Mouse (Mus musculus) testis, adult 2 months (tissue): ENCODE results near the gene Zfr.

ENCODE experiments used
- CTCF ChIP-seq: fragments of 200-500 bp; IDR thresholded peaks from 2 replicates; pipeline ENCODE4 v1.5.1; 2012; ENCODE audit warnings: low read depth, mild to moderate bottlenecking, inconsistent platforms, low read length, moderate library complexity; ENCODE audit not compliant: control insufficient read depth, insufficient read depth, insufficient replicate concordance
- POLR2A ChIP-seq: fragments of 200-500 bp; IDR thresholded peaks from 2 replicates; pipeline ENCODE4 v1.6.1; 2012; ENCODE audit warnings: low read depth, mild to moderate bottlenecking, inconsistent platforms, low read length, moderate library complexity; ENCODE audit not compliant: control insufficient read depth

GRCm38 (mm10) chr15:12221131-12221530 is 103.5 kb downstream of the Zfr start:
- TF ChIP-seq POLR2A (no peak), CTCF (no peak)
